Mouse (Mus musculus): ENCODE measurements around the gene Cacnb3. TPM values are rescaled to one million over a fixed set of nuclear protein-coding genes. Genes with fewer than 3 reads are reported as not detected.

Cacnb3 gene
- polyA plus RNA-seq, 1 experiment = 112 TPM

GRCm38 (mm10) chr15:98632107-98632744 lies 1.6 kb downstream of the Cacnb3 start:
- Histone ChIP-seq H3K4me3 (ENCODE audit: insufficient read depth, poor library complexity, severe bottlenecking) (peak overlapping the region; percentile 30), H3K36me3 (ENCODE audit: control insufficient read depth, insufficient read depth) (no peaks in the 10 kb centered on the region), H3K79me3 (ENCODE audit: low read depth) (no peaks in the 10 kb centered on the region), H3K27me3 (ENCODE audit: control insufficient read depth, insufficient read depth, insufficient read length) (no peaks in the 10 kb centered on the region), H3ac (ENCODE audit: control insufficient read depth, insufficient read length, low read depth) (peak overlapping the region; percentile 47), H3K79me2 (ENCODE audit: control insufficient read depth, insufficient read depth) (peaks cover 33% of the 10 kb centered on the region)
- TF ChIP-seq USF1 (IDR thresholded peaks at IDR 0.05; ENCODE audit: low read depth) (no peak), MAX (IDR thresholded peaks at IDR 0.05) (peak; percentile 74), FOSL1 (IDR thresholded peaks at IDR 0.05; ENCODE audit: insufficient read depth, low read length, poor library complexity, severe bottlenecking) (no peak)

GRCm38 (mm10) chr15:98632921-98633320 lies 2.3 kb downstream of the Cacnb3 start:
- Histone ChIP-seq H3K27me3 (ENCODE audit: control insufficient read depth, insufficient read depth, insufficient read length) (no peaks in the 10 kb centered on the region), H3K79me3 (ENCODE audit: low read depth) (no peaks in the 10 kb centered on the region), H3ac (ENCODE audit: control insufficient read depth, insufficient read length, low read depth) (peak overlapping the region; percentile 47), H3K79me2 (ENCODE audit: control insufficient read depth, insufficient read depth) (peaks cover 33% of the 10 kb centered on the region), H3K36me3 (ENCODE audit: control insufficient read depth, insufficient read depth) (no peaks in the 10 kb centered on the region), H3K4me3 (ENCODE audit: insufficient read depth, poor library complexity, severe bottlenecking) (peak overlapping the region; percentile 3)
- TF ChIP-seq CEBPB (IDR thresholded peaks at IDR 0.05; ENCODE audit: low read depth) (no peak), FOSL1 (IDR thresholded peaks at IDR 0.05; ENCODE audit: insufficient read depth, low read length, poor library complexity, severe bottlenecking) (no peak), MAX (IDR thresholded peaks at IDR 0.05) (peak; percentile 15), MYOG (IDR thresholded peaks at IDR 0.05; ENCODE audit: control insufficient read depth, extremely low read depth, insufficient read length) (no peak), USF1 (IDR thresholded peaks at IDR 0.05; ENCODE audit: low read depth) (no peak)

GRCm38 (mm10) chr15:98633822-98634470 lies 3.3 kb downstream of the Cacnb3 start:
- no peaks in the 10 kb centered on the region for H3K27me3 ChIP-seq (ENCODE audit: control insufficient read depth, insufficient read depth, insufficient read length)
- no peak for TF ChIP-seq MYOG (IDR thresholded peaks at IDR 0.05; ENCODE audit: control insufficient read depth, extremely low read depth, insufficient read length)
- peak; percentile 33 for TF ChIP-seq MYOD1 (IDR thresholded peaks at IDR 0.05; ENCODE audit: control insufficient read depth, insufficient read length, low read depth)
- H3K4me3 ChIP-seq (ENCODE audit: insufficient read depth, poor library complexity, severe bottlenecking) = peak overlapping the region; percentile 56
- H3K79me3 ChIP-seq (ENCODE audit: low read depth) = no peaks in the 10 kb centered on the region
- H3K79me2 ChIP-seq (ENCODE audit: control insufficient read depth, insufficient read depth) = peaks cover 33% of the 10 kb centered on the region
- peaks cover 4% of the 10 kb centered on the region for H3K36me3 ChIP-seq (ENCODE audit: control insufficient read depth, insufficient read depth)
- H3ac ChIP-seq (ENCODE audit: control insufficient read depth, insufficient read length, low read depth) = peak overlapping the region; percentile 57

GRCm38 (mm10) chr15:98634541-98635081 lies 4.0 kb downstream of the Cacnb3 start:
- Histone ChIP-seq H3ac (ENCODE audit: control insufficient read depth, insufficient read length, low read depth) (peak overlapping the region; percentile 57), H3K79me3 (ENCODE audit: low read depth) (no peaks in the 10 kb centered on the region), H3K4me3 (ENCODE audit: insufficient read depth, poor library complexity, severe bottlenecking) (peak overlapping the region; percentile 56), H3K79me2 (ENCODE audit: control insufficient read depth, insufficient read depth) (peaks cover 33% of the 10 kb centered on the region), H3K36me3 (ENCODE audit: control insufficient read depth, insufficient read depth) (peaks cover 8% of the 10 kb centered on the region), H3K27me3 (ENCODE audit: control insufficient read depth, insufficient read depth, insufficient read length) (no peaks in the 10 kb centered on the region)
- TF ChIP-seq CTCF (IDR thresholded peaks at IDR 0.05; ENCODE audit: control insufficient read depth, insufficient read depth, insufficient read length) (no peak), FOSL1 (IDR thresholded peaks at IDR 0.05; ENCODE audit: insufficient read depth, low read length, poor library complexity, severe bottlenecking) (no peak), MYOD1 (IDR thresholded peaks at IDR 0.05; ENCODE audit: control insufficient read depth, insufficient read length, low read depth) (peak; percentile 1)

GRCm38 (mm10) chr15:98635291-98635841 lies 4.7 kb downstream of the Cacnb3 start:
- peaks cover 33% of the 10 kb centered on the region for H3K79me2 ChIP-seq (ENCODE audit: control insufficient read depth, insufficient read depth)
- H3K79me3 ChIP-seq (ENCODE audit: low read depth) = no peaks in the 10 kb centered on the region
- peak overlapping the region; percentile 57 for H3ac ChIP-seq (ENCODE audit: control insufficient read depth, insufficient read length, low read depth)
- peak overlapping the region; percentile 56 for H3K4me3 ChIP-seq (ENCODE audit: insufficient read depth, poor library complexity, severe bottlenecking)
- TF ChIP-seq USF1 (IDR thresholded peaks at IDR 0.05; ENCODE audit: low read depth) (no peak), MYOD1 (IDR thresholded peaks at IDR 0.05; ENCODE audit: control insufficient read depth, insufficient read length, low read depth) (peak; percentile 0)
- H3K27me3 ChIP-seq (ENCODE audit: control insufficient read depth, insufficient read depth, insufficient read length) = no peaks in the 10 kb centered on the region
- peaks cover 15% of the 10 kb centered on the region for H3K36me3 ChIP-seq (ENCODE audit: control insufficient read depth, insufficient read depth)

GRCm38 (mm10) chr15:98636517-98636916 lies 5.9 kb downstream of the Cacnb3 start:
- Histone ChIP-seq H3K79me3 (ENCODE audit: low read depth) (no peaks in the 10 kb centered on the region), H3K4me3 (ENCODE audit: insufficient read depth, poor library complexity, severe bottlenecking) (no peak overlapping the region), H3K36me3 (ENCODE audit: control insufficient read depth, insufficient read depth) (peaks cover 26% of the 10 kb centered on the region), H3K79me2 (ENCODE audit: control insufficient read depth, insufficient read depth) (peaks cover 33% of the 10 kb centered on the region), H3K27me3 (ENCODE audit: control insufficient read depth, insufficient read depth, insufficient read length) (no peaks in the 10 kb centered on the region), H3ac (ENCODE audit: control insufficient read depth, insufficient read length, low read depth) (no peak overlapping the region)
- no peak for TF ChIP-seq MYOD1 (IDR thresholded peaks at IDR 0.05; ENCODE audit: control insufficient read depth, insufficient read length, low read depth)
- no peak for TF ChIP-seq CEBPB (IDR thresholded peaks at IDR 0.05; ENCODE audit: low read depth)
- no peak for TF ChIP-seq MYOG (IDR thresholded peaks at IDR 0.05; ENCODE audit: control insufficient read depth, extremely low read depth, insufficient read length)
- TF ChIP-seq CTCF (IDR thresholded peaks at IDR 0.05; ENCODE audit: control insufficient read depth, insufficient read depth, insufficient read length) = no peak
- TF ChIP-seq FOSL1 (IDR thresholded peaks at IDR 0.05; ENCODE audit: insufficient read depth, low read length, poor library complexity, severe bottlenecking) = no peak
- no peak for TF ChIP-seq MAX (IDR thresholded peaks at IDR 0.05)
- no peak for TF ChIP-seq USF1 (IDR thresholded peaks at IDR 0.05; ENCODE audit: low read depth)
